Mouse (Mus musculus) heart, adult 11 months (tissue): ENCODE results near the gene Edn2.

Source experiments
- DNase-seq: peaks from one replicate; pipeline ENCODE4 v3.0.0; 2022

The Edn2 gene

DNA sequence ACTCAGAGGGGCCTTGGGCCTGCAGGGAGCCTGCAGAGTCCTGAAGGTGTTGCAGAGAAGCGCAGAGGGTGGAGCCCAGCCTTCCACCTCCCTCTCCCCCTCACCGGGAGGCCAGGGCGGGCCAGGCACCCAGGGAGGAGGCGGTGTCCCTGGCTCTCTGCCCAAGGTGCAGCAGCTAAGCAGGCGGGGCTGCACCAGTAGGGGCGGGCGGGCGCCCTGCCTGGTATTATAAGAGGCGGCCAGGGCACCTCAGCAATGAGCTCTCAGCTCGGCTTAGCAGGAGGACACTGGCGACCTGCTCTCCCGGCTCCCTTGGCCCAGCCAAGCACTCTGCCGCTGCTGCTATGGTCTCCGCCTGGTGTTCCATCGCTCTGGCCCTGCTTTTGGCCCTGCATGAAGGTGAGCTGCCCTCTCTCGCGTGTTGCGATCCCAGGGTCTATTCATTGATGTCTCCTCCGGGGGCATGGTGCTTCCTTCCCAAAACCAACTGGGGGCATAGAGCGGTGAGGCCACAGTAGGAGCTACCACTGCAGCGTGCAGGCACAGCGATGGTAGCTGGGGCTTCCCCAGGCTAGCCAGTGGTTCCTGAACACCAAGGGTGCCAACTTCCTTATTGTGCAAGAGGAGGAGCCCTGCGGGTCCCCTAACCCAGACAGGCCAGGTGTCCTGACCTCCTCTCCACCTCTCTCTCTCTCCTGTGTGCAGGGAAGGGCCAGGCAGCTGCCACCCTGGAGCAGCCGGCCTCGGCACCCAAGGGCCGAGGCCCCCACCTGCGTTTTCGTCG is at the start of gene Edn2:
Gene Edn2, plus strand, starts transcription at position 41 of the 784 bp plus-strand sequence.
- peak; percentile 97 for DNase-seq

DNA sequence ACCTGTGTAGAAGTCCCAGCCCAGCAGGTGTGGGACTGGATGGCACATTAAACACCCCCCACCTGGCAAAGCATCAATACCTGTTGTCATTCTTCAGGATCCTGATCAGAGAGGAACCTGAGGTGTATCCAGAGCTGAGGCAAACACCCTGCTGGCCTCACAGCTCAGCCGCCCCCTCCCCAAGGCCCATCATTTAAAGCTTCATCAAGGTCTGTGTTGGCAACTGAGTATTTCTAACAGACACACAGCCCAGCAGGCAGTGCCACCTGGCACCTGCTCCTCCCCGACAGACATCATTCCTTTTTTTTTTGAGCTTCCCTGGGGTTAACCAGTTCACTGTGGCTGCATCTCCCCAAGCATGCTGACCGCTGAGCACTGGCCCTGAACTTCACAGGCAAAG is 45.5 kb upstream of the Edn2 start:
- peak; percentile 81 for DNase-seq

DNA sequence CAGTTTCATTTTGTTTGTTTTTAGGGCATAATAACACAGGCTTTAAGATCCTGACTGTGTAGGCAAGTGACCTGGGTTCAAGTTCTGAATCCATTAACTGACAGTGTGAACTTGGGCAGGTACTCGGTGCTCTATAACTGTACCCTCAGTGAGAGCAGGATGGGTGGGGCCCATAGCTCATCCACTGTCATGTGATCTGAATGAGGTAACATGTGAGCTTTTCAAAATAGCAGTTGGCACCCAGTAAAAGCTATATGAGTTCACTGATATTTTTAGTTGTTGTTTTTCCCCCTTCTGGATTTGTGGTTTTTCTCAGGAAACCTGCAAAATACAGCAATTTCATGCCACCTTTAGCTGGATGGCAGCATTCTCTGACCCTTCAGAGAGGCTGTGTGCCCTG is 44.7 kb upstream of the Edn2 start:
- DNase-seq: no peak

DNA sequence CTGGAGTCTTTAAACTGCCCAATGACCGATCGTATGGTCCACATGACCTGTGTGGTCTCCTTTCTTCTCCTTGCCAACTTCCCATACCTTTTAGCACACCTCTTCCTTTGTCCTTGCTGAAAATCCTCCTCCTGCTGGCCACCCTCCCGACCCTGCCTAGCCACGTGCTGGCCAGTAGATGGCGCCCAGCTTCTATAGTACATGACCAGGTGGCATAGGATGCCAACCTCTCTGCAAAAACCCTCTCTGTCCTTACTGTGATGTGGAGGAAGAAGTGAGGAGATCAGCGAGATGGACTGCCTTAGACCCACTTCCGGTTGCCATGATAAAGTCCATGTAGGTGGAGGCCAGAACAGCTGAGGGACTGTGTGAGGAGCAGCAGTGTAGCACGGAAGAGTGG is 40.7 kb upstream of the Edn2 start:
- DNase-seq: peak; percentile 93

DNA sequence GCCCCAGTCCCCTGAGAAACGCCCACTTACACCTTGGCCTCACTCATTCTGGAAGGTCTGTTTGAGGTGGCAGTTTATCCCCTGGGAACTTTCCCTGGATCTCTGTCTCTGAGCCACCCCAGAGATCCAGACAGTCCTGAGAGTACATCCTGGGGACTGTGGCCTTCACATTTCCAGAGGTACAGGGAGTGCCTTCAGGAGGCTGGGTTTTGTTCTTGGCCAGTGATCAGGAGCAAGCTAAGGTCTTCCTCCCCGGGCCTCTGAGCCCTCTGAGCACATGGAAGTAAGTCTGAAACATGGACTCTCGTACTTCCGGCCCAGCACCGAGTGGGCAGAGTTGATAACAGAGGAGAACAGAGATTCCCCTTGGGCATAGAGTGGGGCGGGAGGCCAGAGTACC is 36.4 kb upstream of the Edn2 start:
- peak; percentile 85 for DNase-seq

DNA sequence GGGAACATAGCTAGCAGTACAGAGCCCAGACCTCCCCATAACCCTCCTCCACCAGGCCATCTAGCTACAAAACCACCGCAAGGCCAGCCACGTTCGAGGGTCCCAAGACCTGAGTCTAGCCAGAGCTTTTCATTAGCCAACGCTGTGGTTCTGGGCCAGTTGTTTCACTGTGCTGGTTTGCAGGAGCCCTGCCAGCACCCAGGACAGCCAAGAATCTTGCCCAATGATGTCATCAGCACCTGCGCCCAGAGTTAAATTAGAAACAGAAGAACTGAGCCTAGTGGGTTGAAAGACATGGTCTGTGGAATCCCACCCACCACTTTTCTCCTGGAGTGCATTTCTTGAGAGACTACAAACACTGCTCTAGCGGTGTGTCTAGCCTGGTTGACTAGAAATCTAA is 35.0 kb upstream of the Edn2 start:
- DNase-seq: peak; percentile 95

DNA sequence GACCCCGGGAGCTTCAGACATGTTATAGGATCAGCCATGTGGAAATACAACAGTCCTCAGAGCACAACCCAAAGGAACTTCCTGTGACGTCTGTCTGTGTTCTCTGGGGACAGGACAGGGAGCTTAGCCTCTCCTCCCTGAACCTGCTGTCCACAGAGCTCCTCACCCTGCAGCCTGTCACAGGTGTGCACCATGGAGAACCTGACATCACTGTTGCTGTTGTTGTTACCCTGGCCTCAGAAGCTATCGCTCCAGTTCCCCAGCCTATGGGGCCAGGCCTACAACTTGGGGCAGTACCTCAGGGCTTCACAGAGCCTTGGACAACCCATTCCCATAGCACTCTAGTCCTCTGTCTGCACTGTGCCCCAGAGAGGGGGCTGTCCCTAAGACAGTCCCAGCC is 33.7 kb upstream of the Edn2 start:
- DNase-seq: no peak

DNA sequence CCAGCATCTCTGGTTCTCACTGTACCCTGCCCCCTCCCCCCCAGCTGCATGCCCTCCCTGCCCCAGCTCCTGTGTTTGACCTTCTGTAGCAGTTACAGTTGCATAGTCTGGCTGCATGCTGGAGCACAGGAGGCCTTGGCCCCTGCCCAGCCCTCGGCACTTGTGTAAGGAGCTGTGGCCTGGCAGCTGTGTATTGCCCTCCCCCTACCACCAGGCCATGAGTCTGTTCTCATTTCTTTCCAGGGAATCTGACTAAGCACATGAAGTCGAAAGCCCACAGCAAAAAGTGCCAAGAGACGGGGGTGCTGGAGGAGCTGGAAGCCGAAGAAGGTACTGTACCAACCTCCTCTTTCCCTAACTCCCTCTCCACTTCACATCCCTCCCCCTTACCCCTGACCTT is 33.0 kb upstream of the Edn2 start:
- DNase-seq: peak; percentile 97

DNA sequence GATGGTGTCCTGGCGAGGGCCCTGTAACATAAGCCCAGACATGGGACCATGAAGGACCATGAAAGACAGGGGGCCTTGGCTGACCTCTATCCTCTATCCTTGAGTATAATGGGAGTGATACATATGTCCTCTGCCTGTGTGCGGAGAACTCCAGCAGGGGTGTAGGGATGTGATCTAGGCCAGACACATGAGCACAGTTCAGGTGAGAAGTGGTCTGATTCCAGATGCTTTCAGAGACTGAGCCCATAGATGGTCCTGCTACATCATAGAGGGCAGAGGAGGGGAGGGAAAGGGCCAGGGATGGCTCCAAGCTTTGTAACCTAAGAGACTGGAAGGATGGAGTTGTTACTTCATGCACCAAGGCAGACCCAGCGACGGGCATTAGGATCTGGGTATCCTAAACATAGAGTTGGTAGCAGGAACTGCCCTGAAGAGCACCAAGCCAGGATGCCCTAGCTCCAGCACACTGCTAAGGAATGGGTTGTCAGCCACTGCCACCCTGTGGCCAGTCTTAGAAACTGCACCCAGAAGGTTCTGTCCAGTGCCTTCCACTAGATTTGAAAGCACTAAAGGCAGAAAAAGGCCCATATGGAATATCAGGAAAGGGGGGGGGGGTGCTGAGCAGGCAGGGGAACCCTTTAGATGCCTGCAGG is 31.6 kb upstream of the Edn2 start:
- peak; percentile 92 for DNase-seq

DNA sequence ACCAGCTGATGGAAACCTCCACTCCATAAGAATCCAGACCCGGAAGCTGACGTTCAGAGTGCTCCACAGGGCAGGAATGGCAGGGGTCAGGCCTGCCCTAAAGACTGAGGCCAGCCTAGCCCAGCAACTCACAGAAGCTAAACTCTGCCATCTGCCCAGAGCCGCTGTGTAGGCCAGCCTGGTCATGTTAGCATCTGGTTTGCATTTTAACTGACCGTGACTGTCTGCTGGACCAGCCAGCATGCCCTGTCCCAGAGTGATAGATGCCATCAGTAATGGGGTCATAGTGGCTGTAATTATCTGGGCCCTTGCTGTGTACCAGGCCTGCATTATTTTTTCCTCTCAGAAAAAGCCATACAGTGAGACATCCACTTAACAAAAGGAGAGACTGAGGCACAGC is 30.1 kb upstream of the Edn2 start:
- peak; percentile 83 for DNase-seq

DNA sequence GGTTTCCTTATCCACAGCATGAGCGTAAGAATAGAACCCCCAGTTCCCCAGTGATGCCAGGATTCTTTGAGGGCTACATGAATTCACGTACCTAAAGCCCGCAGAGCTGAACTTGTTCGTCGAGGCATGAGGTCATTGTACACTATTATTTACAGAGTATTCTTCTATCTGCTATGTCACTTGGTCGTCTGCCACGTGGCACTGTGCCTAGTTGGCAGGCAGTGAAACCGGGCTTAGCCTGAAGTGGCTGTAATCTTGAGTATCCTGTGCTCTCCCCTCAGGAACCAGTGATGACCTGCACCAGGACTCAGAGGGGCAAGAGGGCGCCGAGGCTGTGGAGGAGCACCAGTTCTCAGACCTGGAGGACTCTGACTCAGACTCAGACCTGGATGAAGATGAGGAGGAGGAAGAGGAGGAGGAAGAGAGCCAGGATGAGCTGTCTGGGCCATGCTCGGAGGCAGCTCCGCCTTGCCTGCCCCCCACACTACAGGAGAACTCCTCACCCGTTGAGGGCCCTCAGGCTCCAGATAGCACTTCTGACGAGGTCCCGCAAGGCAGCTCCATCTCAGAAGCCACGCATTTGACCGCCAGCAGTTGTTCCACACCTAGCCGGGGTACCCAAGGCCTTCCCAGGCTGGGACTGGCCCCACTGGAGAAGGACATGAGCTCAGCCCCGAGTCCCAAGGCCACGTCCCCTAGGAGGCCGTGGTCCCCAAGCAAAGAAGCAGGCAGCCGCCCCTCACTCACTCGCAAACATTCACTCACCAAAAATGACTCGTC is 29.4 kb upstream of the Edn2 start:
- peak; percentile 97 for DNase-seq

DNA sequence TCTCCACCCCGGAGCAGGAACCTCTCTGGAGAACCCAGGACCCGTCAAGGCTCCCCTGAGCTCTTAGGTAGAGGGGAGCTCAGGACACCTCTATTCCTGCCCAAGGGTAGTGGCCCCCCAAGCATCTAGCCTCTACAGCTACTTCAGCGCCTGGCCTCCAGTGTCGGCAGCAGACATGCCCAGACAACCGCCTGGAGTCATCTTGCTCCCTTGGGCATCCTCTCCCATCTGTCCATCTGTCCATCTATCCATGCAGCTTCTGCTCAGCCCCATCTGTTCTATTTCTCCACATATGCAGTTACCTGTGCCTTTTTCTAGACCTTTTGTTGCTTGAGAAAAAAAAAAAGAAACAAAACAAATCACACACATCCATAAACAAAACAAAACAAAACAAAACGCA is 26.8 kb upstream of the Edn2 start:
- DNase-seq: no peak

DNA sequence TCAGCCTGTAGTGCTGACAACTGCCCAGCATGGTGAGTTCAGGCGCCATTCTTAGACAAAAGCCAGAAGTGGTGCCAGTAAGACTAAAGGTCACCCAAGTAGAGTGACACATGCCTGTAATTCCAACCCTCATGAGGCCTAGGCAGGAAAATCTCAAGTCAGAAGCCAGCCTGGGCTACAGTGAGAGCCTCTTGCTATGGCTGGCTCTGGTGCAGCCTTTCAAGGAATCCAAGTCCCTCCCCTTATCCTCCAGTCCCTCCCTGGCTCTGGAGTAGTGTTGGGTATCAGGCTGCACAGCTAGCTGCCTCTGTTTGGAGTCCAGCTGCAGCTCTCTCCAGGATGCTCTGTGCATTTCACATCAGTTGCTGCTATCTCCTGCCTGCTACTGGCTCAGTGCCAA is 19.2 kb upstream of the Edn2 start:
- no peak for DNase-seq

DNA sequence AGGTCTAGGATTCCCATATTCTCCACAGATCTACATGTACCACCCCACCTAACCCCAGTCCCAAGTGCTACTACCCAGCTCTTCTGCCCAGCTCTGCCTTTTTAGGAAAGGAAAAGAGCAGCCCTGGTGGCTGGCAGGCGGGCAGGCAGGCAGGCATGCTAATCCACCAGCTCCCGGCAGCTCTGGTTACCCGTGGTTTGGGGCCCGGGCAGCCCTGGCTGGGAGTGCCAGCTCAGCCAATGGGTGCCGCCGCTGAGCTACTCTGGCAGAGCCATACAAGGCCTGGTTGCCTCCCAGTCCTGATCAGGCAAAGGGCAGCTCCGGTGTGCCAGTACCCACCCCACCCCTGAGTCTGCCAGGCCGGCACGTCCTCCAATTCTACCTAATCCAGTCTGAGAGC is 18.1 kb upstream of the Edn2 start:
- DNase-seq: no peak

DNA sequence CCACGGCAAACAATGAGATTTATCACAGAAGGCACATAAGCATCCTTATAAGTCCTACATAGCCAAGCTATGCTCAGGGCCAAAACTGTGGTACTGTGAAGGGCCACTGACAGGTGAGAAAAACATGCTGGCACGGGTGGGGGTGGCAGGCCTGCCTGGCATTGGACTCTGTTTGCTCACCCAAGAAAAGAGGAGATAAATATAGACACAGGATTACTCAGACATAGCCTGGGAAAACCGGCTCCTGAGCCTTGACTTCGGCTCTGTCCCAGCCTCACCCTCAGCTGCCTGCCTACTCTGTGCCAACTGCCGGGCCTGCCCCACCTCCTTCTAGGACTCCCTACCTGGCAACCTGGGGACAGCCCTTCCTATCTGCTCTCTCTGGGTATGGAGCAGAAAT is 16.7 kb upstream of the Edn2 start:
- DNase-seq: peak; percentile 96

DNA sequence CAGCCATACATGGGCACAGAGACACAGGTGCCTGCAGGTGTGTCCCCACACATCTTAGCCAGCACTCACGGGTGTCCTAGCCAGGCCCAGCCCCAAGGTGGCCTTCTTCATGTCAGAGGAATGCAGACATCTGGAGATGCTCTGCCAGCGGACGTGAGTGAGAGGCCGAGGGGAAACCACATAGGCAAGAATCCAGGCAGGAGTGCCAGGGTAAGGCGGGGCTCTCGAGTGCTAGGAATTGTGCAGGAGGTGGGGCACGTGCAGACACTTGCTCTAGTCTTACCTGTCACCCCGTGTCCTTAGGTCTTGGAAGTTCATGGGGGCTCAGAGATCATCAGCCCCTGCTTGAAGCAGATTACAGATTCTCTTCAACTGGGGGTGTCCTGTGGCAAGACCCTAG is 15.1 kb upstream of the Edn2 start:
- no peak for DNase-seq

DNA sequence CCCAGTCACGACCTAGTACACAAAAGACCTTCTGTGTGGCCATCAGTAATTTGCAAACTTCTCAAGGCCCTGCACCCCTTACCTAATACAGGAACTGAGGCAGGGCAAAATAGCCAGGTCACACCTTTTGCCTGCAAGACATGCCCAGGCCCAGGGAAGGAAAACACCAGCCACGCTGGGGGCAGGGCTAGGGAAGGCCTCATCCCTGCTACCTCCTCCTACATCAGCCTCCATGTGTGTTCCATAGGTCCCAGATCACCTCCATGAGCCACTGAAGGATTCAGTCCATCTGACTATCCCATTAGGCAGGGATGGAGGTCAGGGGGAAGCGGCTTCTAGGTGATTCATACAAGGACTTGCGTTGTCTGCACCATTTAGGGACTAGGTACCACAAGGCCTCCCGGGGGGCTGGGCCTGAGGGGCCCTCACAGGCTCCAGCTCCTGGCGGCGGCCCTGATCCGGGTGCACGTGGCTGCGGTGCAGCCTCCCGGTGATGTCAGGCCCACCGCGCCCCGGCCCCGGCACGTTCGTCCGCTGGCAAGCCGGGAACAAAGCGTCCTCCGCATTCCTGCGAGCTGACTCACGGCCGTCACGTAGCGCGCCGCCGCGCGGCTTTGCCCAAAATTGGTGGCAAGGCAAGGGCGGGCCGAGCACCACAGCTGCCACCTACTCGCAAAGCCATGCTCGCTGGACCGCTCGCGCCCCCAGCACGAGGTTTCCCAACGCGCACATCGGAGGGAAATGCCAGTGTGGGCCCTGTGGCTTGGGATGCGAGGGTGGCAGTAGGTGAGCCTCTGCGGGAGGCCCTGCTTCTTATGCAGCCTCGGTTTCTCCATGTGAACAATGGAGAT is 12.5 kb upstream of the Edn2 start:
- peak; percentile 98 for DNase-seq

DNA sequence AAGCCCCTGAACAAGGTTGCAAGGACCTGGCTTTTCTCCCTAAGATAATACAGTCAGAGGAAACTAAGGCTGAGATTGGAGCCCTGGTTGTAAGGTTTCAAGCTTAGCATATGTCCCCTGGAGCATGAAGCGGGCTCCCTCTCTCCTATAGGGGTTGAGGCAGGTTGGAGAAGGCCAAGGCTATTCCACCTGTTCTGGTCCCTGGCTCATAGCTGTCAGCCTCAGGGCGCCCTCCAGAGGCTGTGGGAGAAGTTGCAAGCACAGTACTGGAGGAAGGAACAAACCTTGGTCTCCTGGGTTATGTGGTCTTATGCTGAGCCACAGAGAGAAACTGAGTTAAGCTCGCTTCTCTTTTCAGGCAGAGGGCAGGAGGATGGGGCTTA is 11.9 kb upstream of the Edn2 start:
- no peak for DNase-seq

DNA sequence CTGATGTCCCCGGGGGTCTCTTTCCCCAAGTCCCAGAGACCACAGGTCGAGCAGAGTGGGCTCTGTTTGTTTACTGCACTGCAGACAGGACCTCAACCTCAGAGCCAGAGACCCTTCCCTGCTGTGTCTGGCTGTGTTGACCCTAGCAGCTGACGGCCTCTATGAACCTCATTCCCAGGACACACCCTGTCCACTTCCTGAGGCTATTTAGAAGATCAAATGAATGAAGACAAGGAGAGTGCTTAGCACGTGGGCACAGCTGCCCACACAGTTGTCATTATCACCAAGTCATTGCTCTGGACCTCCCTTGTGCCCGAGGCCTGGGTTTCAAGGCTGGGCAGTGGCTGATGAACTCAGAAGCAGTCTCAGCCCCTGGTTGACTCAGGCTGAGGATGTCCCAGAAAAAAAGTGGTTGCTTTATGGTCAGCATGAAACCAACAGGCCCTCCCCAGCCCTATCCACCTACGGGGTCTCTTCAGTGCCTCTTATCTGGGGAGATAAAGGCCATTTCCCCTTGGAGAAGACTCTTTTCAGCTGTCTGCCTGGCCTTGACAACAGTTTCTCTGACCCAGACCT is 10.6 kb upstream of the Edn2 start:
- no peak for DNase-seq

DNA sequence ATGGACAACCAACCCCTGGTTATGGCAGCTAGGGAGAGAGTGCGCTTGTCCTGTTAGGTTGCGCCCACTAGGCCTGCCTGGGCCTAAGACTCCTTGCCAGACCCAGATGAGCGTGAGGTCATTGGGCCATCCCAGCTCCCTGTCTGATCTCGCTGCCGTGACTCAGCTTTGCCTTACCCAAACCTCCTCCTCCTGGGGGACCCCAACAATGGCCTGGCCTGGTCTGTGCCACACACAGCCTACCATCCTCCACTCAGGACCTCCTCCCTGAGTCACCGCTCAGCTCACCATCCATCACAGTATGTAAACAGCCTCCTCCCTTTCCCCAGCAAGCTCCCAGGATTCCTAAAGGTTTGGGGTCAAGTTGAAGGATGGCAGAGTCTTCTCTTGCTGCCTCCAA is 9.1 kb upstream of the Edn2 start:
- DNase-seq: no peak

DNA sequence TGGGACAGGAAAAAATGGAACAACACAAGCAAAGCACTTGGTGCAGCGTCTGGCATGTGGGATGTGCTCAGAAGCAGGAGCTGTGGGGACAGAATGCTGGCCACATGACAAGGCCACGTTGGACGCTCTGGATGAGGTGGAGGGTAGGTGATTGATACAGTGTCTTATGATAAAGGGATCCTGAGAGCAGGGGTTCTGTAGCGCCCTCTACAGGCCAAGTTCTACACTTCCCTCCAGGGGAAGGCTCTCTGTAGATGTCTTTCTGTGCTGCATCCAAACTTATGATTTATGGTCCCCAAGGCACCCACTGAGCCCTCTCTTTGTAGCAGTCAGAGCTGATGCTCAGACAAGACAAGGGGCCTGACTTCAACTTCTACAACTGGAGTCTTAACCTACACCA is 8.4 kb upstream of the Edn2 start:
- no peak for DNase-seq

DNA sequence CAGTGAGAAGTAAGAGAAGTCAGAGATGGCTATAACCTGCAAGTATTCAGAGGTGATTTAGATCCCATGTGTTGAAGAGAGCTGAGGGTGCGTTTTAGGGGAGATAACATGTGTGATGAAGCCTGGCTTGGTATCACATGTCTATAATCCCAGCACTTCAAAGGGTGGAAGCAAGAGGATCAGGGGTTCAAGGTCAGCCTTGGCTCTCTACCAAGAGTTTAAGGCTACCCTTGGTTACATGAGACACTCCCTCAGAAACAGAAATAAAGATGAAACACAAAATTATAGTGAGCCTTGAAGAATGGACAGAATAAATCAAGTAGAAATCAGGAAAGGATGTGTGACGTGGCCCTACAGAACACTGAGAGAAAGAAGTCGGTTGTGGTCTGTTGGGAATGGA is 7.3 kb upstream of the Edn2 start:
- no peak for DNase-seq
